Mouse (Mus musculus) cortical plate, adult 2 months (tissue): ENCODE data around the gene Lpcat3. TPM values are rescaled to one million over a fixed set of nuclear protein-coding genes. Genes with fewer than 3 reads are reported as not detected.

Experiments used
- H3K27ac ChIP-seq: fragments of 200-500 bp; 2 replicates; pipeline ENCODE4 v1.5.1; 2012; ENCODE audit warnings: low read length, control low read depth, inconsistent platforms; ENCODE audit not compliant: insufficient read depth
- H3K4me1 ChIP-seq: fragments of 200-500 bp; 2 replicates; pipeline ENCODE4 v1.6.1; 2011; ENCODE audit warnings: low read length; ENCODE audit not compliant: control insufficient read depth, insufficient read depth
- H3K4me3 ChIP-seq: fragments of 200-500 bp; 2 replicates; pipeline ENCODE4 v1.5.1; 2011; ENCODE audit warnings: mild to moderate bottlenecking, low read length, control low read depth; ENCODE audit not compliant: insufficient read depth
- CTCF ChIP-seq: fragments of 200-500 bp; IDR thresholded peaks from 2 replicates; pipeline ENCODE4 v1.5.1; 2011; ENCODE audit warnings: mild to moderate bottlenecking, control low read depth, low read length; ENCODE audit not compliant: insufficient read depth; ENCODE audit errors: extremely low read depth
- POLR2A ChIP-seq: fragments of 200-500 bp; IDR thresholded peaks from 2 replicates; pipeline ENCODE4 v1.6.1; 2011; ENCODE audit warnings: mild to moderate bottlenecking, low read length, control low read depth; ENCODE audit not compliant: insufficient read depth; ENCODE audit errors: extremely low read depth
- polyA plus RNA-seq: library from polyadenylated mRNA; depleted of rRNA; stranded (reverse); fragments of >200 nt; gene quantifications from 2 replicates; pipeline ENCODE4 v1.2.3, GENCODE M21; 2012; rRNA removed

The Lpcat3 gene
- polyA plus RNA-seq, 1 experiment: 47.6 TPM

- Histone ChIP-seq H3K4me1 (peaks cover 1% of the 10 kb centered on the region), H3K27ac (peak overlapping the region; percentile 3), H3K4me3 (peak overlapping the region; percentile 40; the same call in 1 of the 2 replicates)
- TF ChIP-seq POLR2A: no peak
- TF ChIP-seq CTCF: no peak
These were observed 82.0 kb downstream of the Lpcat3 start for GRCm38 (mm10) chr6:124744755-124745321.

- Histone ChIP-seq H3K4me3 (peak overlapping the region; percentile 40), H3K27ac (peak overlapping the region; percentile 5), H3K4me1 (no peaks in the 10 kb centered on the region; the same call in 1 of the 2 replicates)
- peak; percentile 56 for TF ChIP-seq POLR2A
- TF ChIP-seq CTCF: peak; percentile 55
These were observed 82.9 kb downstream of the Lpcat3 start for GRCm38 (mm10) chr6:124745490-124746295.

GRCm38 (mm10) chr6:124746296-124746605, 83.4 kb downstream of the Lpcat3 start:
- no peaks in the 10 kb centered on the region; the same call in 1 of the 2 replicates for H3K4me1 ChIP-seq
- H3K27ac ChIP-seq: peak overlapping the region; percentile 5
- TF ChIP-seq POLR2A (no peak), CTCF (no peak)
- H3K4me3 ChIP-seq: peak overlapping the region; percentile 40

- Histone ChIP-seq H3K4me1 (no peaks in the 10 kb centered on the region; the same call in 1 of the 2 replicates), H3K27ac (no peak overlapping the region), H3K4me3 (peak overlapping the region; percentile 40; the same call in 1 of the 2 replicates)
- TF ChIP-seq POLR2A: no peak
- no peak for TF ChIP-seq CTCF
These were observed 84.1 kb downstream of the Lpcat3 start for GRCm38 (mm10) chr6:124746654-124747632.

- Histone ChIP-seq H3K27ac (no peak overlapping the region), H3K4me3 (no peak overlapping the region), H3K4me1 (peaks cover 4% of the 10 kb centered on the region)
- TF ChIP-seq CTCF: no peak
- TF ChIP-seq POLR2A: no peak
These were observed 87.6 kb downstream of the Lpcat3 start for GRCm38 (mm10) chr6:124750405-124750804.

GRCm38 (mm10) chr6:124753861-124754260, 91.0 kb downstream of the Lpcat3 start:
- Histone ChIP-seq H3K27ac (no peak overlapping the region), H3K4me3 (no peak overlapping the region), H3K4me1 (peaks cover 6% of the 10 kb centered on the region)
- no peak for TF ChIP-seq CTCF

Other genes starting within 250 kb of the Lpcat3 start
- gene Pex5, start 248.0 kb upstream of the Lpcat3 start, polyA plus RNA-seq: 53.7 and 60.7 TPM in 2 replicates
- gene Clstn3, start 198.2 kb upstream of the Lpcat3 start, polyA plus RNA-seq: 280 TPM in 2 replicates
- 0.19 and 0.38 TPM in 2 replicates for gene C1rl, start 169.9 kb upstream of the Lpcat3 start, polyA plus RNA-seq
- 2.1 TPM in 2 replicates for gene C1ra, start 150.6 kb upstream of the Lpcat3 start, polyA plus RNA-seq
- gene C1s1, start 120.7 kb upstream of the Lpcat3 start, polyA plus RNA-seq: 4.0 and 4.4 TPM in 2 replicates
- not detected in 2 replicates for gene C1rb, start 92.7 kb upstream of the Lpcat3 start, polyA plus RNA-seq
- 0.29 and 0.34 TPM in 2 replicates for gene C1s2, start 26.9 kb upstream of the Lpcat3 start, polyA plus RNA-seq
- gene Emg1, start 49.2 kb downstream of the Lpcat3 start, polyA plus RNA-seq: 57.3 and 58.3 TPM in 2 replicates
- gene Phb2, start 49.3 kb downstream of the Lpcat3 start, polyA plus RNA-seq: 104 and 105 TPM in 2 replicates
- gene Ptpn6, start 75.7 kb downstream of the Lpcat3 start, polyA plus RNA-seq: 6.3 and 6.5 TPM in 2 replicates
- 340 and 352 TPM in 2 replicates for gene Grcc10, start 78.3 kb downstream of the Lpcat3 start, polyA plus RNA-seq
- not detected in 2 replicates for gene Gm45234, start 93.0 kb downstream of the Lpcat3 start, polyA plus RNA-seq
- gene Atn1, start 93.5 kb downstream of the Lpcat3 start, polyA plus RNA-seq: 60.7 and 63.3 TPM in 2 replicates
- 741 and 755 TPM in 2 replicates for gene Eno2, start 106.6 kb downstream of the Lpcat3 start, polyA plus RNA-seq
- gene Lrrc23, start 116.7 kb downstream of the Lpcat3 start, polyA plus RNA-seq: 2.4 and 5.0 TPM in 2 replicates
- 4.4 and 4.8 TPM in 2 replicates for gene Spsb2, start 145.6 kb downstream of the Lpcat3 start, polyA plus RNA-seq
- gene Tpi1, start 151.3 kb downstream of the Lpcat3 start, polyA plus RNA-seq: 1,059 and 1,064 TPM in 2 replicates
- gene Usp5, start 166.5 kb downstream of the Lpcat3 start, polyA plus RNA-seq: 151 and 152 TPM in 2 replicates
- gene Cdca3, start 166.5 kb downstream of the Lpcat3 start, polyA plus RNA-seq: 2.3 and 2.4 TPM in 2 replicates
- 0.17 and 0.25 TPM in 2 replicates for gene Gnb3, start 177.2 kb downstream of the Lpcat3 start, polyA plus RNA-seq
- gene P3h3, start 194.7 kb downstream of the Lpcat3 start, polyA plus RNA-seq: 59.6 and 66.5 TPM in 2 replicates
- 163 and 187 TPM in 2 replicates for gene Gpr162, start 201.0 kb downstream of the Lpcat3 start, polyA plus RNA-seq
- gene Cd4, start 225.2 kb downstream of the Lpcat3 start, polyA plus RNA-seq: 1.1 and 4.7 TPM in 2 replicates
- gene Lag3, start 248.7 kb downstream of the Lpcat3 start, polyA plus RNA-seq: 5.1 and 6.5 TPM in 2 replicates